Mouse (Mus musculus) bone marrow, adult 2 months (tissue): Measurements from ENCODE around the gene Ppox. TPM values are rescaled to one million over a fixed set of nuclear protein-coding genes. Genes with fewer than 3 reads are reported as not detected.

Experiments used
- H3K27ac ChIP-seq: fragments of 200-500 bp; 2 replicates; pipeline ENCODE4 v1.5.1; 2012; ENCODE audit warnings: low read depth, mild to moderate bottlenecking, control low read depth, inconsistent platforms, low read length; ENCODE audit not compliant: control insufficient read depth, poor library complexity, insufficient read depth
- H3K4me1 ChIP-seq: fragments of 200-500 bp; 2 replicates; pipeline ENCODE4 v1.6.1; 2011; ENCODE audit warnings: low read length; ENCODE audit not compliant: control insufficient read depth, insufficient read depth
- H3K4me3 ChIP-seq: fragments of 200-500 bp; replicated peaks from 2 replicates; pipeline ENCODE3; 2011; ENCODE audit warnings: mild to moderate bottlenecking, low read depth, low read length, control low read depth; ENCODE audit not compliant: control insufficient read depth
- CTCF ChIP-seq: fragments of 200-500 bp; IDR thresholded peaks from 2 replicates; pipeline ENCODE4 v1.5.1; 2011; ENCODE audit warnings: low read length, control low read depth; ENCODE audit not compliant: control insufficient read depth, insufficient read depth
- POLR2A ChIP-seq: fragments of 200-500 bp; IDR thresholded peaks from 2 replicates; pipeline ENCODE4 v1.6.1; 2011; ENCODE audit warnings: low read depth, mild to moderate bottlenecking, control low read depth, low read length, borderline replicate concordance; ENCODE audit not compliant: control insufficient read depth
- WGBS: fragments of 180-500 bp; shearing (Covaris S2); methylation state at CpG from one replicate; pipeline ENCODE4 v1.1.7; 2018; 5-methylcytosine and 5-hydroxymethylcytosine counted together
- polyA plus RNA-seq: library from polyadenylated mRNA; stranded (reverse); fragments of >200 nt; gene quantifications from 2 replicates; pipeline ENCODE4 v1.2.4, GENCODE M21; 2011; ENCODE audit warnings: low replicate concordance; ENCODE audit not compliant: missing spikeins, insufficient read depth, insufficient read length

Gene Ppox
- polyA plus RNA-seq, 1 experiment: 282 TPM

DNA sequence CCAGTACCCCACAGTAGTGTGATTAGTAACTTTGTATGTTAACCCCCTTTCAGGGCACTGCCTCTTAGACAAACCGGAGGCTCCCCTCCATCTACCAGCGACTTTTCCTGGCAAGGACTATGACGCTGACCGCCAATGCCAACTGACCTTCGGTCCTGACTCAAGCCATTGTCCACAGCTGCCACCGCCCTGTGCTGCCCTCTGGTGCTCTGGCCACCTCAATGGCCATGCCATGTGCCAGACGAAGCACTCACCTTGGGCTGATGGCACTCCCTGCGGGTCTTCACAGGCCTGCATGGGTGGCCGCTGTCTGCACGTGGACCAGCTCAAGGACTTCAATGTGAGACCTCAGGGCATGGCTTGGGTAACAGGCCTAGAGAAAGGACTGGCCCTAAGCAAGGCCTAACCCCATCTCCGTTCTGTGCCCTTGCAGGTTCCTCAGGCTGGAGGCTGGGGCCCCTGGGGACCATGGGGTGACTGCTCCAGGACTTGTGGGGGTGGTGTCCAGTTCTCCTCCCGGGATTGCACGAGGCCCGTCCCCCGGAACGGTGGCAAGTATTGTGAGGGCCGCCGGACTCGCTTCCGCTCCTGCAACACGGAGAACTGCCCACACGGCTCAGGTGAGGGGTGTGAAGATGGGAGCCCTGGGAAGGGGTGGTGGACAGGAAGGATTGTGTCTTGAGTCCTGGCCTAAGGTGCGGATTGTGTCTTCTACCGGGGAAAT is 24.7 kb downstream of the Ppox start:
- WGBS: 89% methylated on average over 24 of the region's 24 CpGs
- no peak for TF ChIP-seq CTCF
- no peak for TF ChIP-seq POLR2A
- Histone ChIP-seq H3K27ac (no peak overlapping the region), H3K4me3 (no peak overlapping the region), H3K4me1 (no peaks in the 10 kb centered on the region; the same call in 1 of the 2 replicates)

- no peak overlapping the region for H3K4me3 ChIP-seq
- H3K4me1 ChIP-seq: peaks cover 2% of the 10 kb centered on the region; the same call in 1 of the 2 replicates
- 82% methylated on average over 17 of the region's 17 CpGs for WGBS
- TF ChIP-seq POLR2A: no peak
- no peak overlapping the region for H3K27ac ChIP-seq
Measured at GRCm38 (mm10) chr1:171252415-171252814, 28.6 kb downstream of the Ppox start.

DNA sequence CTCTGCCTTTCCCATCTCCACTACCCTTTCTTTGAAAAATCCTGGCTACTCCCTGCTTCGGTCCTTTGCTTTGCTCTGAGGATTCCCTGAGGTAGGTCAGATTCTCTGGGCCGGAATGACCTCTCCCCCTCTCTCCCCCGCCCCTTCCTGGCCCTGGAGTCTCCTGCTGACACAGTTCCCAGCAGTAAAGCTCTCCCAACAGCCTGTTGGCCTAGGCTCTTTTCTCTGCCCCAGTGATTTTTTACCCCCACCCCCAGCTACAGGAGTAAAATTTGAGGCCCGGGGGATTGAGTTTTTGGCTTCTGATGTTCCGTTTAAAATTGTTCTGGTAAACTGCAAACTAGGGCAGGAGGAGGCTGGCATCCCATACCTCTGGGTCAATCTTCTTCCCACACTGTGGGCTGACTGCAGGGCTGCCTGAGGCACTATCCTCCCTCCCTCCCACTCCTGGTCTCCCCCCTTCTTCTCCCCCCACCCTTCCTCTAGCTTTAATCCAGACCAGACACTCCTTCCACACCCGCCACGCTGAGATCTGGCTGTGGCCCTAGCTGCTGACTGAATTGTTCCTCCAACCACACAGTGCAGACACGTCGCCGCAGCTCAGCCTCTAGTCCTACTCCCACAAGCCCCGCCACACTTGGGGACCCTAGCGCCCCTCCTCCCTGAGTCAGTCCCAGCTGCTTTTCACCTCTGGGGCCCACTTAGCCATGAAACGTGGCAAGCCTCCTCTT is 29.2 kb downstream of the Ppox start:
- peaks cover 2% of the 10 kb centered on the region; the same call in 1 of the 2 replicates for H3K4me1 ChIP-seq
- no peak overlapping the region for H3K4me3 ChIP-seq
- WGBS: 49% methylated on average over 13 of the region's 13 CpGs
- no peak overlapping the region for H3K27ac ChIP-seq
- TF ChIP-seq CTCF (no peak), POLR2A (no peak)

- Histone ChIP-seq H3K4me1 (peaks cover 2% of the 10 kb centered on the region; the same call in 1 of the 2 replicates), H3K4me3 (no peak within 1 kb of the TSS), H3K27ac (no peak within 1 kb of the TSS)
- 64% methylated on average over 26 of the region's 26 CpGs for whole genome bisulfite sequencing
- TF ChIP-seq POLR2A (no peak), CTCF (no peak)
Measured at GRCm38 (mm10) chr1:171250680-171251593, 30.0 kb downstream of the Ppox start, which contains the start of gene Ndufs2. Gene Ndufs2, minus strand, starts transcription at chr1:171251388.

DNA sequence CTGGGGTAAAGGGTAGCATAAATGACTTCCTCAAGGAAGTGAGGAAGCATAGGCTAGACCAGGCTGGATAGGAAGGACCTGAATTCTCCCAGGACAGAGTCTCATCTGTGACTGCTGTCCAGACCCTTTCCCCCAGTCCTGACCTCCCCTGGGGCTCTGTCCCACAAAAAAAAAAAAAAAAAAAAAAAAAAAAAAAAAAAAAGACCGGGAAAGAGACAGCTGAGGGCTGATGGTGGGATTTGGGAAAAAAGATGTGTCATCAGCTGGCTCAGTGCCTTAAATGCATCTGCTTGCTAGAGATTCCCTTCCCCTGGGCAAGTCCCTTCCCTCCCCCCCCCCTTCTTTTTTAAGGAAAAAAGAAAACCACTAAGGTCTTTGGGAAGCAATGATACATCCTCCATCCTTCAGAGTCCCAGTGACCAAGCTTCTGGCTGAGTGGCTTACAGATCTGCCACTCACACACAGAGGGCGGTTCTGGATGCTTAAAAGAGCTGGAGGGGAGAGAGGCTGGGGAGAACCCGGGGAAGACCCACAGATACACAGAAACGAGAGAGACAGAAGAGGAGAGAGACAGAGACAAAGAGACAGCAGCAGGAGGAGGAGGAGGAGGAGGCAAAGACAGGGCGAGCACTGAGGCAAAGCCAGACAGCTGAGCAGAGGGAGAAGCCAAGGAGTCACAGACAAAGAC is 30.9 kb downstream of the Ppox start, which contains the start of gene Adamts4:
TSS of gene Adamts4 (plus strand) at position 509 of the 688 bp plus-strand sequence.
- H3K27ac ChIP-seq: no peak within 1 kb of the TSS
- peaks cover 2% of the 10 kb centered on the region; the same call in 1 of the 2 replicates for H3K4me1 ChIP-seq
- no peak within 1 kb of the TSS for H3K4me3 ChIP-seq
- TF ChIP-seq CTCF (no peak), POLR2A (no peak)
- WGBS: 30% methylated on average over 5 of the region's 5 CpGs

DNA sequence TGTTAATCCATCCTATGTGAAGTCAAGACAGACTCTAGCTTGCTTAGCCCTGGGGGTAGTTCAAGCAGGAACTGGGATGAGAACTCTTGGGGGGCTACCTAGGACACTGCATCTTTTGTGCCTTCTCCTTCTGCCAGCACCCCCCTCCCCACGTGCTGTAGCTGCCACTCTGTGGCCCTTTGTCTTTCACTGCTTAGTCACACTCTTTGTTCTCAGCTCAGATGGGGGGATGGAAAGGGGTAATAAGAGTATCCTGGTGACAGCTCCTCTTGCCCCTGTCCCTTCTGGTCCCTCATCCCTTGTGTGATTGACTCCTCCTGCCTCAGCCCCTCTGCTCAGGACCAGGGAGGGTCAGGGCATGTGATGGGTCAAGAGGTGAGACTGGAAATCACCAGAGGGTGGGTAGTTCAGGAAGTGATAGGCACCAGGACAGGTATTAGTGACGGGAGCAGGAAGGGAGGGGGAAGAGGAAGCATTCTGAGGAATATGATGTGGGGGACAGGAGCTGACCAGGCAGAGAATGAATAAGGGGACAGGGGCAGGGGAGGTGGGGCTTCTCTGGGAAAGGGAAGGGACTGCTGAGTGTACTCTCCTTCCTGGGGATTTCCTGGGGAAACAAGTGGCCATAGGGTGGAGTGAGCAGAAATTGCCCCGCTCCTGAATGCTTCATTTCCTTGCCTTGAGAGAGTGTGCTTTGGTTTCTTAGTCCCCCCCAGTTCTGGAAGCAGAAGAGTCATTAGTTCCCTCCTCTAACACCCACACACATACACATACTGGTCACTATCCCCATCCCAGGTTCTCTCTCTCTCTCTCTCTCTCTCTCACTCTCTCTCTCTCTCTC is 32.4 kb downstream of the Ppox start:
- H3K4me3 ChIP-seq: no peak overlapping the region
- 50% methylated on average over 3 of the region's 3 CpGs for WGBS
- no peak overlapping the region for H3K27ac ChIP-seq
- H3K4me1 ChIP-seq: peaks cover 2% of the 10 kb centered on the region; the same call in 1 of the 2 replicates
- TF ChIP-seq CTCF (no peak), POLR2A (no peak)

DNA sequence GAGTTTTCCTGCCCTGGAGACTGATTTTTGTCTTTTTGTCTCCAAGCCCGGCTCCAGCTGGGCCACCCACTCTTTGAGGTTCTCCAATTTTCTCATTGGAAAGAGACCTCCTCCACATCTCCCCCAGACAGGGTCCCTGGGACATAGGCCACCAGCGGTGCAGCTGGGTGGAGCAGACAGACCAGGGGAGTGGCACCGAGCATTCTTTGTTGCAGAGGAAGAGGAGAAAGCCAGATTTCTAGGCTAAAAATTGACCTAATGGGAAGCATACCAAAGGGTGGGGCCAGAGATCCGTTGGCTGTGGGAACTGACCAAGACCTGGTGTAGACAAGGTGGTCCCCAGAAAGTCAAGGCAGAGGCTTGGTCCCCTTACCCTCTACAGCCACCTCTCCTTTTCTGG is 33.1 kb downstream of the Ppox start:
- WGBS: 45% methylated on average over 4 of the region's 4 CpGs
- Histone ChIP-seq H3K27ac (no peak overlapping the region), H3K4me3 (no peak overlapping the region), H3K4me1 (peaks cover 2% of the 10 kb centered on the region; the same call in 1 of the 2 replicates)
- no peak for TF ChIP-seq POLR2A
- no peak for TF ChIP-seq CTCF
